Mouse (Mus musculus) adrenal gland, postnatal 14 days (tissue): Measurements from ENCODE around the gene Adamts5. TPM values are rescaled to one million over a fixed set of nuclear protein-coding genes. Genes with fewer than 3 reads are reported as not detected.

ENCODE experiments used
- DNase-seq: peaks from one replicate; pipeline ENCODE4 v3.0.0; 2021; ENCODE audit warnings: mixed read lengths
- long read RNA-seq, 2 experiments: library from polyadenylated mRNA; stranded (forward); transcript quantifications; one replicate each; pipeline ENCODE4 v2.0.0; 2021
- total RNA-seq: library from RNA; stranded (reverse); gene quantifications from 2 replicates; pipeline ENCODE4 v1.2.3, GENCODE M21; 2021

Adamts5 gene
- total RNA-seq: 9.7 and 10.2 TPM in 2 replicates
- long read RNA-seq, experiment 1, full-length matches to known transcripts: 2 of 5 reads
- long read RNA-seq, experiment 1, partial matches to known transcripts: 0 of 5 reads
- long read RNA-seq, experiment 1, other reads (novel, unspliced or antisense): 3 of 5 reads
- long read RNA-seq, experiment 2, full-length matches to known transcripts: 2 of 4 reads
- long read RNA-seq, experiment 2, partial matches to known transcripts: 0 of 4 reads
- long read RNA-seq, experiment 2, other reads (novel, unspliced or antisense): 2 of 4 reads

GRCm38 (mm10) chr16:85901581-85901910 is at the start of gene Adamts5:
TSS of gene Adamts5 (minus strand) at chr16:85901828.
- DNase-seq: peak; percentile 59

GRCm38 (mm10) chr16:85950356-85950755 is 48.7 kb upstream of the Adamts5 start:
- DNase-seq: no peak

- no peak for DNase-seq
Measured at GRCm38 (mm10) chr16:85926004-85926403, 24.4 kb upstream of the Adamts5 start.

- no peak for DNase-seq
Measured at GRCm38 (mm10) chr16:85922454-85922853, 20.8 kb upstream of the Adamts5 start.

- no peak for DNase-seq
Measured at GRCm38 (mm10) chr16:85920122-85920521, 18.5 kb upstream of the Adamts5 start.

GRCm38 (mm10) chr16:85900702-85901580 is 687 bp downstream of the Adamts5 start:
- peak; percentile 74 for DNase-seq

- DNase-seq: peak; percentile 61
Measured at GRCm38 (mm10) chr16:85899790-85900587, 1.6 kb downstream of the Adamts5 start.

- DNase-seq: peak; percentile 32
Measured at GRCm38 (mm10) chr16:85899301-85899721, 2.3 kb downstream of the Adamts5 start.

GRCm38 (mm10) chr16:85898816-85899215 is 2.8 kb downstream of the Adamts5 start:
- no peak for DNase-seq

- DNase-seq: peak; percentile 32
Measured at GRCm38 (mm10) chr16:85898391-85898790, 3.2 kb downstream of the Adamts5 start.

GRCm38 (mm10) chr16:85897854-85898253 is 3.8 kb downstream of the Adamts5 start:
- DNase-seq: no peak

- no peak for DNase-seq
Measured at GRCm38 (mm10) chr16:85895948-85896347, 5.7 kb downstream of the Adamts5 start.

GRCm38 (mm10) chr16:85889778-85890177 is 11.8 kb downstream of the Adamts5 start:
- no peak for DNase-seq

GRCm38 (mm10) chr16:85887289-85888051 is 14.2 kb downstream of the Adamts5 start:
- no peak for DNase-seq

GRCm38 (mm10) chr16:85879075-85879474 is 22.6 kb downstream of the Adamts5 start:
- no peak for DNase-seq

- peak; percentile 53 for DNase-seq
Measured at GRCm38 (mm10) chr16:85874141-85874540, 27.5 kb downstream of the Adamts5 start.

- DNase-seq: no peak
Measured at GRCm38 (mm10) chr16:85871971-85872370, 29.7 kb downstream of the Adamts5 start.

- DNase-seq: no peak
Measured at GRCm38 (mm10) chr16:85871248-85871647, 30.4 kb downstream of the Adamts5 start.

GRCm38 (mm10) chr16:85864691-85865389 is 36.8 kb downstream of the Adamts5 start:
- DNase-seq: no peak

GRCm38 (mm10) chr16:85854505-85854904 is 47.1 kb downstream of the Adamts5 start:
- no peak for DNase-seq

- no peak for DNase-seq
Measured at GRCm38 (mm10) chr16:85827066-85827465, 74.6 kb downstream of the Adamts5 start.
